Mouse (Mus musculus): Measurements from ENCODE around the gene Vkorc1.
"Not testable (repeated sequence)": the region's sequence is repeated elsewhere in the genome, so short reads cannot be mapped to it uniquely, and the experiment has no call there.

Gene Vkorc1

GRCm38 (mm10) chr7:127895442-127895841, at the start of gene Vkorc1, which contains the start of gene Gm21974:
Vkorc1 (minus strand) TSS chr7:127895617.
Gm21974 (minus strand) TSS chr7:127895454.
- peak; percentile 83 to 88 for DNase-seq

GRCm38 (mm10) chr7:127944614-127945013, 49.2 kb upstream of the Vkorc1 start:
- DNase-seq = no peak

- not testable (repeated sequence) for DNase-seq
Observed at GRCm38 (mm10) chr7:127942097-127942496, 46.7 kb upstream of the Vkorc1 start.

GRCm38 (mm10) chr7:127936216-127936884, 40.9 kb upstream of the Vkorc1 start:
- no peak for DNase-seq

GRCm38 (mm10) chr7:127935748-127936159, 40.3 kb upstream of the Vkorc1 start:
- DNase-seq = no peak

- peak; percentile 93 for DNase-seq
Observed at GRCm38 (mm10) chr7:127935028-127935722, 39.8 kb upstream of the Vkorc1 start.

GRCm38 (mm10) chr7:127934075-127934474, 38.7 kb upstream of the Vkorc1 start:
- no peak for DNase-seq

GRCm38 (mm10) chr7:127932273-127933031, 37.0 kb upstream of the Vkorc1 start:
- no peak for DNase-seq

GRCm38 (mm10) chr7:127931351-127932135, 36.1 kb upstream of the Vkorc1 start:
- DNase-seq = no peak

- no peak for DNase-seq
Observed at GRCm38 (mm10) chr7:127930636-127931035, 35.2 kb upstream of the Vkorc1 start.

GRCm38 (mm10) chr7:127929923-127930322, 34.5 kb upstream of the Vkorc1 start, which contains the start of gene Prss8:
Prss8 (minus strand) TSS chr7:127930104.
- no peak for DNase-seq

GRCm38 (mm10) chr7:127928596-127928995, 33.2 kb upstream of the Vkorc1 start:
- no peak for DNase-seq

GRCm38 (mm10) chr7:127927726-127928125, 32.3 kb upstream of the Vkorc1 start:
- DNase-seq = no peak

GRCm38 (mm10) chr7:127926846-127927245, 31.4 kb upstream of the Vkorc1 start:
- no peak for DNase-seq

- DNase-seq = no peak
Observed at GRCm38 (mm10) chr7:127926066-127926465, 30.6 kb upstream of the Vkorc1 start.

- DNase-seq = no peak
Observed at GRCm38 (mm10) chr7:127925252-127925651, 29.8 kb upstream of the Vkorc1 start.

GRCm38 (mm10) chr7:127923714-127924113, 28.3 kb upstream of the Vkorc1 start:
- DNase-seq = no peak

- no peak for DNase-seq
Observed at GRCm38 (mm10) chr7:127922451-127923275, 27.2 kb upstream of the Vkorc1 start.

GRCm38 (mm10) chr7:127921516-127921915, 26.1 kb upstream of the Vkorc1 start:
- DNase-seq = no peak

- DNase-seq = no peak
Observed at GRCm38 (mm10) chr7:127919290-127919689, 23.9 kb upstream of the Vkorc1 start.

GRCm38 (mm10) chr7:127918203-127918602, 22.8 kb upstream of the Vkorc1 start:
- DNase-seq = no peak

GRCm38 (mm10) chr7:127915293-127915692, 19.9 kb upstream of the Vkorc1 start:
- no peak for DNase-seq

Measured in thymus, adult 18-20 months (tissue).